Mouse (Mus musculus): ENCODE measurements around the gene Slmap. TPM values are rescaled to one million over a fixed set of nuclear protein-coding genes. Genes with fewer than 3 reads are reported as not detected.
A peak's percentile ranks its signal among the peaks of the same experiment; 100 is the strongest.

The Slmap gene
- polyA plus RNA-seq, 1 experiment from 2014 or later: 22.3 TPM

DNA sequence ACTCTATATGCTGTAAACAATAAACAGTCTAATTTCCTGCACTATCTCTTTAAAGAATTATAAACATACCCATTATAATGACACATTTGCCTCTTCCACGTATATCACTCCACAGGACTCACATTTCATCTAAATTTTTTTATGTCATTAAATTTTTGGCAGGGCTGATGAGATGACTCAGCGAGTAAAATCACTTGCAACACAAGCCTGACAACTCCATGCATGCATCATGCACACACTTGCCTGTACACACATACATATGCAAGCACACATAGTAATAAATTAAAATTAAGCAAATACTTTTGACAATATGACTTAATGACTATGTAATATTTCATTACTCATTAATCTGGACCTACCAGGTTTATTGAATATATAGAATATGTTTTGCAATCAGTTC, 24.2 kb downstream of the Slmap start:
- no peaks in the 10 kb centered on the region for H3K36me3 ChIP-seq (replicated peaks; ENCODE audit: control insufficient read depth, insufficient read depth, low read depth, low read length)
- no peak overlapping the region for H3K9ac ChIP-seq (replicated peaks; ENCODE audit: low read length)
- no peak for ATAC-seq (replicated peaks; ENCODE audit: insufficient number of reproducible peaks, low FRiP score, low TSS enrichment, low read depth)
- H3K9me3 ChIP-seq (replicated peaks; ENCODE audit: control insufficient read depth, low read length): no peaks in the 10 kb centered on the region
- no peak overlapping the region for H3K4me3 ChIP-seq (ENCODE audit: low read depth, low read length)
- 96% methylated on average over 2 of the region's 2 CpGs for WGBS
- H3K27me3 ChIP-seq (ENCODE audit: control insufficient read depth, insufficient read depth, low read length): no peaks in the 10 kb centered on the region
- H3K4me2 ChIP-seq (ENCODE audit: low read depth, low read length): no peak overlapping the region
- H3K4me1 ChIP-seq (ENCODE audit: control insufficient read depth, insufficient read depth, low read length): no peaks in the 10 kb centered on the region
- no peak for DNase-seq (ENCODE audit: low spot score)
- H3K27ac ChIP-seq (replicated peaks; ENCODE audit: low read depth, low read length): no peak overlapping the region

DNA sequence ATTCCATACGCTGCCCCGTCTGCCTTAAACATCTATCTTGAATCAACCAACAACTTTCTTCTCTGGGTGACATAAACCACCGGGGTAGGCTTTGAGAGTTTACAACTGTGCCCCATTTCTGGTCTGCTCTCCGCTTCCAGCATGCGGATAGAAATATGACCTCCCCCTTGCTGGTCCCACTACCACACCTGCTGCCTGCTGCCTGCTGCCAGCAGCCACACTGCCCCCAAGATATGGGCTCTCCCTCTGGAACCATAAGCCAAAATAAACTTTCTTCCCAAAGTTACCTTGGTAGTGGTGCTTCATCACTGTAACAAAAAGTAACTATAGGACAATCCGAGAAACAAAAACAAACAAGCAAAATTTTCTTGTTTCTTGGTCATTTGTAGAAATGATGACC, 26.6 kb downstream of the Slmap start:
- no peaks in the 10 kb centered on the region for H3K4me1 ChIP-seq (ENCODE audit: control insufficient read depth, insufficient read depth, low read length)
- no peak overlapping the region for H3K27ac ChIP-seq (replicated peaks; ENCODE audit: low read depth, low read length)
- no peaks in the 10 kb centered on the region for H3K36me3 ChIP-seq (replicated peaks; ENCODE audit: control insufficient read depth, insufficient read depth, low read depth, low read length)
- no peaks in the 10 kb centered on the region for H3K27me3 ChIP-seq (ENCODE audit: control insufficient read depth, insufficient read depth, low read length)
- DNase-seq (ENCODE audit: low spot score) (no peak), ATAC-seq (replicated peaks; ENCODE audit: insufficient number of reproducible peaks, low FRiP score, low TSS enrichment, low read depth) (no peak)
- H3K4me3 ChIP-seq (ENCODE audit: low read depth, low read length): no peak overlapping the region
- no peak overlapping the region for H3K4me2 ChIP-seq (ENCODE audit: low read depth, low read length)
- H3K9me3 ChIP-seq (replicated peaks; ENCODE audit: control insufficient read depth, low read length): no peaks in the 10 kb centered on the region
- 84% methylated on average over 6 of the region's 6 CpGs for WGBS
- H3K9ac ChIP-seq (replicated peaks; ENCODE audit: low read length): no peak overlapping the region

DNA sequence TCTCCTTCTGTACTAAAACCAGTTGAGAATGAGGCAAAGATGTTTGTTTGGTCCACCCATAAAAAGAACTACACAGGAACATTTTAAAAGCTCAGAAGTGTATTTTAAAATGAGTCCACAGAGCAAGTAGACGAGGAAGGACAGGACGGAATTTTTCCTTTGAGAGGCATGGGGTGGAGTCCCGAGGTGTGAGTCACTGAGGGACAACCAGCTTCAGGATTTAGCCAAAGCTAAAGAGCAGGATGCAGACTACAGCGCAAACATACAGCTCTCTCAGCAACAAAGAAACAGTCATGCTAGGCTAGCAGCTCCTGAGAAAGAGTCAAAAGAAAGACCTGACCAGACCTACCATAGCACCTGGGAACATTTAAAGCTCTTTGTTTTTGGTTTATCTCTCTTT, 27.4 kb downstream of the Slmap start:
- Histone ChIP-seq H3K4me2 (ENCODE audit: low read depth, low read length) (no peak overlapping the region), H3K4me3 (ENCODE audit: low read depth, low read length) (no peak overlapping the region), H3K9me3 (replicated peaks; ENCODE audit: control insufficient read depth, low read length) (no peaks in the 10 kb centered on the region), H3K36me3 (replicated peaks; ENCODE audit: control insufficient read depth, insufficient read depth, low read depth, low read length) (no peaks in the 10 kb centered on the region), H3K27ac (replicated peaks; ENCODE audit: low read depth, low read length) (no peak overlapping the region), H3K4me1 (ENCODE audit: control insufficient read depth, insufficient read depth, low read length) (no peaks in the 10 kb centered on the region), H3K9ac (replicated peaks; ENCODE audit: low read length) (no peak overlapping the region), H3K27me3 (ENCODE audit: control insufficient read depth, insufficient read depth, low read length) (no peaks in the 10 kb centered on the region)
- no peak for ATAC-seq (replicated peaks; ENCODE audit: insufficient number of reproducible peaks, low FRiP score, low TSS enrichment, low read depth)
- WGBS: 89% methylated on average over 4 of the region's 4 CpGs
- DNase-seq (ENCODE audit: low spot score): no peak

DNA sequence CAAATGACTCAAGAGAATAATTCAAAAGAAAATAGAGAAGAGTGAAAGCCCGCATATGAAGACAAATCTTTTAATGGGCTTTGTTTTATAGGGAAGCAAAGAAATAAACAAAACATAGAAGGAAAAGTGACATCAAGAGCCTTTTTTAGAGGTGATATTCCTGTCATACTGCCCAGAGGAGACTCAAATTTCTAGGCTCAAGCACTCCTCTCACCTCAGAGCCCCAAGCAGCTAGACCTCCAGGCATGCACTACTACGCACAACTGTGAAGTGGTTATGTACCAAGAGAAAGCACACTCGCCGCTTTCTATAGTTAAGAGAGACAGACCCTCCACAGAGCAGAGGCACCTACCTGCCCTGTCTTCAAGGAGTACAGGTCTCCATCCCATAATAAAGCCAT, 30.2 kb downstream of the Slmap start:
- Histone ChIP-seq H3K36me3 (replicated peaks; ENCODE audit: control insufficient read depth, insufficient read depth, low read depth, low read length) (no peaks in the 10 kb centered on the region), H3K27ac (replicated peaks; ENCODE audit: low read depth, low read length) (no peak overlapping the region), H3K9ac (replicated peaks; ENCODE audit: low read length) (no peak overlapping the region), H3K9me3 (replicated peaks; ENCODE audit: control insufficient read depth, low read length) (no peaks in the 10 kb centered on the region), H3K27me3 (ENCODE audit: control insufficient read depth, insufficient read depth, low read length) (no peaks in the 10 kb centered on the region), H3K4me1 (ENCODE audit: control insufficient read depth, insufficient read depth, low read length) (no peaks in the 10 kb centered on the region), H3K4me2 (ENCODE audit: low read depth, low read length) (no peak overlapping the region), H3K4me3 (ENCODE audit: low read depth, low read length) (no peak overlapping the region)
- WGBS: 97% methylated on average over 4 of the region's 4 CpGs
- ATAC-seq (replicated peaks; ENCODE audit: insufficient number of reproducible peaks, low FRiP score, low TSS enrichment, low read depth) (no peak), DNase-seq (ENCODE audit: low spot score) (no peak)

DNA sequence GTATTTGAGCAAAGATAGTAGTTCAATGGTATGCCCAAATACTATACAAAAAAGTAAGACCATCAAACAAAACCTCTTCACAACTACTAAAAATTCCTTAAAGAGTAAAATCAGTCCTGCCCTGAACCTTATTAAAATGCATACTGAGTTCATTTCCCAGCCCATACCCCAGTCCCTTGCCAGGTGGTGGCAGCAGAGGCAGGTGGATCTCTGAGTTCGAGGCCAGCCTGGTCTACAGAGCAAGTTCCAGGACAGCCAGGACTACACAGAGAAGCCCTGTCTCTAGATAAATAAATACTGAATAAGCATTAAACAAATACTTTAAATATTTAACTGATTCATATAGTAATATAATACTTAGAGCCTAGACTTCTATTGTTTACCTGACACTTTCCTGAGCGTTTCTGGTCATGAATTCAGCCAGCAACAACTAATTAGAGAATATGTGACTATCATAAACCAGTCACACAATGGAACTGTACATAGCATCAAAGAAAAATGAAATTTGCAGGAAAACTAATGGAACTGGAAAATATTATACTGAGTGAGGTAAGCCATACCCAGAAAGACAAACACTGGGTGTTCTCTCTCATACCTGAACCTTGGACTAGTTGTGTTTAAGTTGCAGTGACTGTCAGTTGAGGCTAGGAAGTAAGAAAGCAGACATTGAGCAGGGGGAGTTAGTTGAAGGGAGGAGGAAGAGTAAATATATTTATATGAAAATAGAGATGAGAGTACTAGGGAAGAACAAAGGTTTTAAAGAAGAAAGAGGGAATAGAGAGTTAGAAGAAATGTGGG, 34.4 kb downstream of the Slmap start:
- DNase-seq (ENCODE audit: low spot score): no peak
- no peak overlapping the region for H3K4me2 ChIP-seq (ENCODE audit: low read depth, low read length)
- no peak overlapping the region for H3K9ac ChIP-seq (replicated peaks; ENCODE audit: low read length)
- no peaks in the 10 kb centered on the region for H3K9me3 ChIP-seq (replicated peaks; ENCODE audit: control insufficient read depth, low read length)
- H3K27ac ChIP-seq (replicated peaks; ENCODE audit: low read depth, low read length): no peak overlapping the region
- 93% methylated on average over 2 of the region's 2 CpGs for WGBS
- ATAC-seq (replicated peaks; ENCODE audit: insufficient number of reproducible peaks, low FRiP score, low TSS enrichment, low read depth): no peak
- no peaks in the 10 kb centered on the region for H3K27me3 ChIP-seq (ENCODE audit: control insufficient read depth, insufficient read depth, low read length)
- no peaks in the 10 kb centered on the region for H3K4me1 ChIP-seq (ENCODE audit: control insufficient read depth, insufficient read depth, low read length)
- H3K4me3 ChIP-seq (ENCODE audit: low read depth, low read length): no peak overlapping the region
- H3K36me3 ChIP-seq (replicated peaks; ENCODE audit: control insufficient read depth, insufficient read depth, low read depth, low read length): no peaks in the 10 kb centered on the region

DNA sequence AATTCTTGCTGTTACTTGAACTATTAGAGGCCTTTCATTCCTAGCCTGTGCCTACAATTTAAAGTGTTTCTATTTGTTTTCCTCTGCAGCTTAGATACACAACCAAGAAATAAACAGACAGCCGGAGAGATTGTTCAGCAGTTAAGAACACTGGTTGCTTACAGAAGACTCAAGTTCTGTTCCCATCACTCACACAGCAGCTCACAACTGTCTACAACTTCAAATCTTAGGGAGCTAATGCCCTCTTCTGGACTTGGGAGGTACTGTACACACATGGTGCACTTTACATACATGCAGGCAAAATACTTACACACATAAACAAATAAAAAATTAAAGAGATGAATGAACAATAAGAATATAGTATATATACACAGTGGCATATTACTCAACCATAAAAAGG, 39.7 kb downstream of the Slmap start:
- Histone ChIP-seq H3K4me2 (ENCODE audit: low read depth, low read length) (no peak overlapping the region), H3K27me3 (ENCODE audit: control insufficient read depth, insufficient read depth, low read length) (no peaks in the 10 kb centered on the region), H3K9ac (replicated peaks; ENCODE audit: low read length) (no peak overlapping the region), H3K36me3 (replicated peaks; ENCODE audit: control insufficient read depth, insufficient read depth, low read depth, low read length) (no peaks in the 10 kb centered on the region), H3K4me3 (ENCODE audit: low read depth, low read length) (no peak overlapping the region), H3K9me3 (replicated peaks; ENCODE audit: control insufficient read depth, low read length) (no peaks in the 10 kb centered on the region), H3K27ac (replicated peaks; ENCODE audit: low read depth, low read length) (no peak overlapping the region), H3K4me1 (ENCODE audit: control insufficient read depth, insufficient read depth, low read length) (no peaks in the 10 kb centered on the region)
- 97% methylated on average over 1 of the region's 1 CpGs for WGBS
- ATAC-seq (replicated peaks; ENCODE audit: insufficient number of reproducible peaks, low FRiP score, low TSS enrichment, low read depth) (no peak), DNase-seq (ENCODE audit: low spot score) (no peak)

DNA sequence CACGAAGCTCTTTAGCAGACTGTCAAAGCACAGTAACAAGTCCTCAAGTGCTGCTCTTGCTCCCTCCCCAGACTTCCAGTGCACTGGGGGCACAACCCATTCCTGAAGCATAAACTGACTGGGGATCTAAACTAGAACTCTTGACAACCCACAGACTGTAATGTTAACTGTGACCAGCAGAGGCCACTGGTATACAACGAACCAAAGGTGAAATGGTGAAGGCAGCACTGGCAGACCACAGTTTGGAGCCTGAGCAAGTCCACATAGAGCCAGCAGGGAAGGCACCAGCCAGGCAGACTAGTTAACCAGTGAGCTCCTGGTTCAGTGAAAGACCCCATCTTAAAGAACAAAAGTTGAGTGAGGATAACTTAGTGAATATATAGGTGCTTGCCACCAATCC, 43.6 kb downstream of the Slmap start:
- H3K4me3 ChIP-seq (ENCODE audit: low read depth, low read length): no peak overlapping the region
- H3K36me3 ChIP-seq (replicated peaks; ENCODE audit: control insufficient read depth, insufficient read depth, low read depth, low read length): no peaks in the 10 kb centered on the region
- H3K4me2 ChIP-seq (ENCODE audit: low read depth, low read length): no peak overlapping the region
- ATAC-seq (replicated peaks; ENCODE audit: insufficient number of reproducible peaks, low FRiP score, low TSS enrichment, low read depth): 0 out of 2 replicates have a peak, but pooled peaks have one; percentile 48
- no peaks in the 10 kb centered on the region for H3K27me3 ChIP-seq (ENCODE audit: control insufficient read depth, insufficient read depth, low read length)
- no peak overlapping the region for H3K9ac ChIP-seq (replicated peaks; ENCODE audit: low read length)
- peak; percentile 77 for DNase-seq (ENCODE audit: low spot score)
- no peaks in the 10 kb centered on the region for H3K4me1 ChIP-seq (ENCODE audit: control insufficient read depth, insufficient read depth, low read length)
- WGBS: 26% methylated on average over 2 of the region's 2 CpGs
- H3K9me3 ChIP-seq (replicated peaks; ENCODE audit: control insufficient read depth, low read length): no peaks in the 10 kb centered on the region
- no peak overlapping the region for H3K27ac ChIP-seq (replicated peaks; ENCODE audit: low read depth, low read length)

DNA sequence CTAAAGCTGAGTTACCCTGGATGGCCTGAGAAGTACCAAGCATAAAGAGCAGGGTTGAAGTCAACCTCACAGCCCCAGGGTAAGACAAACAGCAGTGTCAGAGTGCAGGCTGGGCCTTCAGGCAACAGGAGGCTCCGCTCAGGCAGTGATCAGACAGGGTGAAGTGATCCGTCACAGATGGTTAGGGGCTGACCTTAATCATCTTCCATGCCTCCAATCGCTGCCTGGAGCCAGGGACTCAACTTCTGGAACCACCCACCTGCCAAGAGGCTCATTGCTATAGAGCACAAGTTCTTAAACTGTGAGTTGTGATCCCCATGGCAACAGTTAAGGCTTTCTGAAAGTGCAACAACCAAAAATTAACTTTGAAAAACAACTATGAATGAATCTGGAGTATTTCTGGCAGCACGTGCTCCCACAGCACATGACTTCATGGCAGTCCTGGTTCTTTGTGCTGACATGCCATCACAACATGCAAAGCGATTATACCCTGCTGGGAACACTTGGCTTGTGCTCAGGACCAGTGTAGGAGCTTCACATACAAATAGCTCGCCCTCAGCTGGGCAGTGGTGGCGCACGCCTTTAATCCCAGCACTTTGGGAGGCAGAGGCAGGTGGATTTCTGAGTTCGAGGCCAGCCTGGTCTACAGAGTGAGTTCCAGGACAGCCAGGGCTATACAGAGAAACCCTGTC, 46.3 kb downstream of the Slmap start:
- H3K36me3 ChIP-seq (replicated peaks; ENCODE audit: control insufficient read depth, insufficient read depth, low read depth, low read length): no peaks in the 10 kb centered on the region
- peak; percentile 18; the same call in 1 of the 2 replicates for ATAC-seq (replicated peaks; ENCODE audit: insufficient number of reproducible peaks, low FRiP score, low TSS enrichment, low read depth)
- no peaks in the 10 kb centered on the region for H3K9me3 ChIP-seq (replicated peaks; ENCODE audit: control insufficient read depth, low read length)
- no peak overlapping the region for H3K9ac ChIP-seq (replicated peaks; ENCODE audit: low read length)
- H3K27me3 ChIP-seq (ENCODE audit: control insufficient read depth, insufficient read depth, low read length): no peaks in the 10 kb centered on the region
- H3K4me3 ChIP-seq (ENCODE audit: low read depth, low read length): no peak overlapping the region
- no peak overlapping the region for H3K27ac ChIP-seq (replicated peaks; ENCODE audit: low read depth, low read length)
- WGBS: 66% methylated on average over 9 of the region's 9 CpGs
- H3K4me1 ChIP-seq (ENCODE audit: control insufficient read depth, insufficient read depth, low read length): no peaks in the 10 kb centered on the region
- peak; percentile 15 for DNase-seq (ENCODE audit: low spot score)
- H3K4me2 ChIP-seq (ENCODE audit: low read depth, low read length): no peak overlapping the region
